Mouse (Mus musculus) cerebellum, postnatal 36 days (tissue): ENCODE data around the gene Carns1.
"Not testable (repeated sequence)": the region's sequence is repeated elsewhere in the genome, so short reads cannot be mapped to it uniquely, and the experiment has no call there.

Experiments
- DNase-seq, 2 experiments: peaks; one replicate each; pipeline ENCODE4 v3.0.0; 2021 to 2022; ENCODE audit warnings: mixed read lengths in 2 of 2

The Carns1 gene

DNA sequence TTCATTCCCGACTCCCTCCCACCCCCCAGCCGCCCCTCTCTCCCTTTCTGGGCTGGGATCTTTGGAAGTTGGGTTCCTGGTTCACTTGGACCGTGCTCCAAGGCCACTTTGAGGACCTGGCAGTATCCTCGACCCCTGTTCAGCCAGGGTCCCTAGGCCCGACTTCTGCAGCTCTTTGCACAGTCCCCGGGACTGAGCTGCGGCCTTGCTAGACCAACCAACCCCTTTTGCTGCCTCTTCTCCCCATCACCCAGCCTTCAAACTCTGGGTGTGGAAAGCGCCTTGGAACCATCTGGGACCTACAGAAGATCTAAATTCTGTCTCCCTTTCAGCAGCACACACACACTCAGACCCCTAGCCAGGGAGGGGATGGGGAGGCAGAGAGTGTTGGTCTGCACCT is 26.5 kb downstream of the Carns1 start:
- DNase-seq = no peak

GRCm38 (mm10) chr19:4148491-4148806 is 26.8 kb downstream of the Carns1 start, which contains the start of gene Coro1b:
Coro1b (plus strand) TSS chr19:4148619.
- peak; percentile 95 to 97 for DNase-seq

- no peak for DNase-seq
These were observed 27.3 kb downstream of the Carns1 start for GRCm38 (mm10) chr19:4147782-4148490.

GRCm38 (mm10) chr19:4147022-4147405 is 28.3 kb downstream of the Carns1 start:
- no peak for DNase-seq

- DNase-seq = no peak
These were observed 28.8 kb downstream of the Carns1 start for GRCm38 (mm10) chr19:4146366-4147021.

GRCm38 (mm10) chr19:4145936-4146335 is 29.3 kb downstream of the Carns1 start:
- no peak for DNase-seq

GRCm38 (mm10) chr19:4144550-4145498 is 30.5 kb downstream of the Carns1 start:
- no peak for DNase-seq

DNA sequence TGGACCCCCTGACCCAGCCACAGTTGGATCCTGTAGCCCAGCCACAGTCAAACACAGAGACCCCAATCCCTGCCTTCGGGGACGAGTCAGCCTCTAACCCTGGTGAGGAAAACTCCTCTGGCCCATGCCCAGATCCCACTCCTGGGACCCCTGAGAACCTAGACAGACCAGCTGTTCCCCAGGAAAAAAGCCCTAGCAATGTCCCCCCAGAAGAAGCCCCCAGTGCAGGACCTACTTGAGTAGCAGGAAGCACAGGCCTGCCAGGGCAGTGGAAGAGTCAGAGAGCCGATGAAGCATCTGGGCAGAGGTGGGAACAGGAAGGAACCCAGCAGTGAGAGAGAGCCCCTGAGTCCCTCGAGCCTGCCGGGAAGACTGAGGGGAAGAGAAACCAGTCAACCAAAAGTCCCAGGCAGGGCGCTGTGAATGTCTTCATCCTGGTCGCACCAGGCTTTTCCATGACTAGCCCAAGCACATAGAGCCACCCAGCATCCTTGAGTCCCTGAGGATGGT is 31.5 kb downstream of the Carns1 start, which contains the start of gene Cabp4:
Gene Cabp4 (minus strand): TSS at position 275 of the 510 bp plus-strand sequence.
- no peak for DNase-seq

DNA sequence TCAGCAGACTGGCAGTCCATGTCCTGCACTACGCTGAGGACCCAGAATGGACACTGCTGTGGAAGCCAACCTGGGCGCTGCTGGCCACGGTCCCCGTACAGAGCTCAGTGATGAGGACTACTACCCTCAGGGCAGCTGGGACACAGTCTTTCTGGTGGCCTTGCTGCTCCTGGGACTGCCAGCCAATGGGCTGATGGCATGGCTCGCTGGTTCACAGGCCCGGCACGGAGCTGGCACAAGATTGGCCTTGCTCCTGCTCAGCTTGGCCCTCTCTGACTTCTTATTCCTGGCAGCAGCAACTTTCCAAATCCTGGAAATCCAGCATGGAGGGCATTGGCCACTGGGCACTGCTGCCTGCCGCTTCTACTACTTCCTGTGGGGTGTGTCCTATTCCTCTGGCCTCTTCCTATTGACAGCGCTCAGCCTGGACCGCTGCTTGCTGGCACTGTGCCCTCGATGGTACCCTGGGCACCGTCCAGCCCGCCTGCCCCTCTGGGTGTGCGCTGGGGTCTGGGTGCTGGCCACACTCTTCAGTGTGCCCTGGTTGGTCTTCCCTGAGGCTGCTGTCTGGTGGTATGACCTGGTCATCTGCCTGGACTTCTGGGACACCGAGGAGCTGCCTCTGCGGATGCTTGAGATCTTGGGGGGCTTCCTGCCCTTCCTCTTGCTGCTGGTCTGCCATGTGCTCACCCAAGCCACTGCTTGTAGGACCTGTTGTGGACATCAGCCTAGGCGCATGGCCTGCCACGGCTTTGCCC is 32.7 kb downstream of the Carns1 start:
- no peak for DNase-seq

DNA sequence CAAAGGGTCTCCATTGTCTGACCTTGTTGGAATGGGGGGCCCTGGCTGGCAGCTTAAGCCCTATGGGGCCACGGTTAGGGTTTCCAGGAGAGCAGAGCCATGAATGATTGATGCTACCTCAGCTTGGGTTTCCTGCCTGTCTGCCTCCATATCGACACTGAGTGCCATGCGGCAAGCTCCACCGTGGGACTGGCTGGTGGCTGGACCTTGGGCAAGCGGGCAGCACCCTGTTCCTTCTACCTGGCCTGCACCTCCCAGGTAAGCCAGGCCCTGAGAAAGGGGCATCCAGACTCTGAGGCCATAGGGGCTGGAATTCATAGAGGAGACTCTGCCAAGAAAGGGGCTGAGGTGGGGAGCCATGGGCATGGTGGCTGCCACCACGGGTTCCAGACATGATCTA is 35.1 kb downstream of the Carns1 start:
- no peak for DNase-seq

GRCm38 (mm10) chr19:4139446-4139845 is 35.8 kb downstream of the Carns1 start, which contains the start of gene Gpr152:
Gpr152 (plus strand) TSS chr19:4139787.
- no peak for DNase-seq

- no peak for DNase-seq
These were observed 37.4 kb downstream of the Carns1 start for GRCm38 (mm10) chr19:4137913-4138312.

- DNase-seq = no peak
These were observed 38.8 kb downstream of the Carns1 start for GRCm38 (mm10) chr19:4136463-4136862.

- not testable (repeated sequence) for DNase-seq
These were observed 39.3 kb downstream of the Carns1 start for GRCm38 (mm10) chr19:4135963-4136345.

DNA sequence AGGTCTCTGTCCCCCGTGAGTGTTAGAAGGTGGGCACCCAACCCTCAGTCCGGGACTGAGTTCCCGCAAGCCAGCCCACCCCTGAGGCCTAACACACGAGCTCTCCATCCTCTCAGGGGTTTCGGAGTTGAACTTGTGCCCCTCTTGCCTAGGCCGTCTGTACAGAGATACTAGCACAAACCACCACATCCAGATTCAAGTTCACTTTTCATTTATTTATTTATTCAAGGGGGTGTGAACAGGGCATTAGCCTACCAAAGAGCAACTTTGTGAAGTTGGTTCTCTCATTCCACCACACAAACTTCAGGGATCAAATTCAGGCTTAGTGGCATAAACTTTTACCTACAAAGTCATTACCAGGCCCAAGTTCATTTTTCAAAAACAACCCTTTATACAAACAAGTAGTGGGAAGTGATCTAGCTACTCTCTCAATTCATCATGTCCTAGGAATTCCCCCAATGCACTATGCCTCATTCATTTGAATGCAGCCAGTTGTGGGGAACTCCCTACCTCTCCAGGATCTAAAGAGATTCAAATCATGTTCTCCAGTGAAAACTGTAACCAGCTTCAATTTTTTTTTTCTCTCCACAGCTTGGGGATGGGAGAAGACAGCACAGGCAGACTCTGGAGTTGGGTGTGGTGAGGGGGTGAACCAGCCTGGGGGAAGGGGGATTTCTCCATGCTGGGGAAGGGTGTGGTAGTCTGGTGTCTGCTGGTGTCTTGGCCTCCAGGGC is 39.9 kb downstream of the Carns1 start:
- DNase-seq = not testable (repeated sequence)

DNA sequence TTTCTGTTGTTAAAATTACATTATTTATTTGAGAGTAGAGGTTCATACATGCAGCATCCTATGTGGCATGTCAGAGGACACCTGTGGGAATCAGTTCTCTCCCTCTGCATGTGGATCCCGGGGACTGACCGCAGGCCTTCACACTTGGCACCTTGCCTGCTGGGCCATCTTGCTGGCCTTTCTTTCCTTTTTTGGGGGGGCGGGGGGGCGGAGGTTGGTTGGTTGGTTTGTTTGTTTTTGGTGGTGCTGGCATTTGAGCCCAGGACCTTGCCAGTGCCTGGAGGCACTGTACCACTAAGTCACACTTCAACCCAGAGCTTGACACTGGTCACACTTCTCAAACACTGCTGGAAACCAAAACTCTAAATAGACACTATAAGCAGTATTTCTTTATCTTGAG is 40.9 kb downstream of the Carns1 start:
- no peak for DNase-seq

- DNase-seq = no peak
These were observed 43.5 kb downstream of the Carns1 start for GRCm38 (mm10) chr19:4131768-4132167.

GRCm38 (mm10) chr19:4131075-4131474 is 44.2 kb downstream of the Carns1 start:
- no peak for DNase-seq

DNA sequence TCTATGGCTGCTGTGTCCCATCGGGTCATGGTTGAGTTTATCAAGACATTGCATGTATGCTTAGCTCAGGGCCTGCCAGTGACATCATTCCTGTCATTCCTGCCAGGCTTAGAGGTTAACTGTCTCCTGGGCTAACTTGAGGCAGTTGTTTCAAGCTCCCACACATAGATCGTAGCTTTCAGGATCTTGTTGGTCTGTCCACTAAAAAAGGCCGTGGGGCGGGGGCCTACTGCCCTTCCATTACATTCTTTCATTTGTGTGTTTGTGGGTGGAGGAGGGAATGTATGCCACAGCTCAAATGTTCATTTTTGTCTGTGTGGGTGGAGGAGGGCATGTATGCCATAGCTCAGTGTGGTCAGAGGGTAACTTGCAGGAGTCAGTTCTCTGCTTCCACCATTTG is 45.2 kb downstream of the Carns1 start:
- DNase-seq = no peak

DNA sequence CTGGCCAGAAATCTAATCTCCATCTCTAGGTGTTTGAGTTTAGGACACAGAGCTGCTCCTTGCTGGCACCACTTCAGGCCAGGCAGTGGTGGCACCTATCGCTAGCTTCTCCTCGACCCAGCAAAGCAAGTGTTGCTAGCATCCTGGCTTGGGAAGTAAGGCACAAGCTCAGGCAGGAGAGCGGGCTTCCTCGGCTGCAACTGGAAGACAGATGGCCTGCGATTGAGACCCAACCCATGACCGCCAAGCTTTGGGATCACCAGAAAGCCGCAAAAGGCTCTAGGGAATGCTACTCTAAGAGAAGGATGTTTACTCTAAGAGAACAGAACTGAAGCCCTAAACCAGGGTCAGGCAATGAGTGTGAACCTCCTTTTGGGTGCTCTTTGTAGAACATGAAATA is 45.8 kb downstream of the Carns1 start:
- no peak for DNase-seq

DNA sequence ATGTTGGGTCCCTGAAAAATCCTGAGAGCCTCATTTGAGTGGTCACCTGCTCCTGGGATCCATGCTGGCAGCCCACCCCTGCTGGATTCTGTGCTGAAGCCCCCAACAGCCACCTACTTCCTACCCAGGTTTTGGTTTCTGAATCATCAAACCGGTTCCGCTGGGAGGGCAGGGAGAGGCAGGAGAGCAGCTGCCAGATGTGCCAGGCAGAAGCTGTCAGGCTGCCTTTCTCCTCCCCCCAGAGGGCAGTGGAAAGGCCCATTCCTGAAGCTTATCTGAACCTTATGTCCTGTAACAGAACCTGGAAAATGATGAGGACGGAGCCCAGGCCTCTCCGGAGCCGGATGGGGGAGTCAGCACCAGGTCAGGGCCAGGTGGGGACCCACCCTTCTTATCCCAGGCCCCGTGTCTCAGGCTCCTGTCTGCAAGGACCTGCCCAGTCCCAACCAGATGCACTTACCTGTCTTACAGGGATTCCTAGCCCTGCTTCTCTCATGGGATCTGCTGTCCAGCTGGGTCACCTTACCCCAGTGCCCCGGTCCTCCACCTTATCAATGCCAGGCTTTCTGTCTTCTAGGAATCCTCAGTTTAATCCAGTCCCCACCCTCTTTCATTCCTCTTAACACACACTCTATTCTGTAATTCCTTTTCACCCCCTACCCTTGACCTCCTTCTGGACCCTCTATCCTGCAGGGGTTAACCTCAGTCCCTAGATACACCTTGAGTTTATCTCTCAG is 48.4 kb downstream of the Carns1 start:
- DNase-seq = no peak
